Mouse (Mus musculus): ENCODE results near the gene B3gat3.

DNA sequence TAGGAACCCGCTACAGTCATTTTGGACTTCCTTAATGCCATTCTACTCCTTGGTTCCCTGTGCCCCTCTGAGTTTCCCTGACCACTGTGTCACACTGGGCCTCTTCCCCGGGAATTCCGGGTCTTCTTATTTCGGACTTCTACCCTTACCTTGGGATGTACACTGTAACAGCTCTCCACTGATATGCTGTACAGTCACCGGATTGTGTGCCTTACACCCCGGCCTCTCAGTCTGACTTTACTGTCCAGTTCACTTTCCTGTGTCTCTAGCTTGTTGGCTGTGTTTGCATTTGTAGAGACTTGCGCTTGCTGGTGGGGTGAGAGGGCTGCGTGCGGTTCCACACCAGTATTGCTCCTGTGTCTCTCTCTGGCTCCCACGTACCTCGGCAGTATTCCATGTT lies 9.9 kb downstream of the B3gat3 start:
- TF ChIP-seq CTCF (IDR thresholded peaks at IDR 0.05) (no peak), POLR2A (IDR thresholded peaks at IDR 0.05; ENCODE audit: insufficient read depth, low read depth, low read length) (no peak), EP300 (IDR thresholded peaks at IDR 0.05; ENCODE audit: insufficient read depth, low read depth, low read length) (no peak)
